Mouse (Mus musculus) cerebellum, postnatal 14 days (tissue): ENCODE data around the gene Ltbp2.

Source experiments
- DNase-seq, 2 experiments: peaks; one replicate each; pipeline ENCODE4 v3.0.0; 2021; ENCODE audit warnings: mixed read lengths in 2 of 2

The Ltbp2 gene

DNA sequence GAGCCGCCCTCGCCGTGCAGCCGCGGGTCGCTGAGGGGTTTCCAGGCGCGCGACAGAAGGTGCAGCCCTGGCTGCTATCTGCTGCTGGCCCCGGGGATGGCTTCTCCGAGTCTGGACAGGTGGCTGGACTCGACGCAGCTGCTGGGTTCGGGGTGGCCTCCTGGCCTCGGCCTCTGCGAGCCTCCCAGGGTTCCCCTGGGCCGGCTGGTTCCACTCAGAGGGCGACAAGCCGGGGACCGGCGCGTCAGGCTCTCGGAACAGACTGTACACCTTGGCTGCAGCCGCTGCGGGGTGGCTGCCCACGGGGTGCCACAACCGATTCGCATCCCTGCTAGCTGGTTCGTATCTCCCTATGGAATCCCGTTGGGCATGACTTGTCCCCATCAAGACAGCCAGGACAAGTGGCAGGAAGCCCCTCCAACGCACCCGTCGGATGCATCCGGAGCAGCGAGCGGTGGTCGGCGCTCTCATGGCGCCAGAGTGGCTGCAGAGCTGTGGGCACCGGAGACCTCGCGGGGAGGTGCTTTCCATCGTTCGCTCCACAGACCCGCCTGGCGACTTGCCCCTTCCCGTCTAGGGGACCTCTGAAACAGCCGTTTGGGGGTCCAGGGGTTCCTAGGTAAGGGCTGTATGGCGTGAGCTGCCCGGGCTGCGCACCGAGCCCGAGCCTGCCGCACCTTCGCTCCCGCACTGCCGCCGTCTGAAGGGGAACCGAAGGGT, 411 bp downstream of the Ltbp2 start:
- DNase-seq, result peak; percentile 59 to 63

DNA sequence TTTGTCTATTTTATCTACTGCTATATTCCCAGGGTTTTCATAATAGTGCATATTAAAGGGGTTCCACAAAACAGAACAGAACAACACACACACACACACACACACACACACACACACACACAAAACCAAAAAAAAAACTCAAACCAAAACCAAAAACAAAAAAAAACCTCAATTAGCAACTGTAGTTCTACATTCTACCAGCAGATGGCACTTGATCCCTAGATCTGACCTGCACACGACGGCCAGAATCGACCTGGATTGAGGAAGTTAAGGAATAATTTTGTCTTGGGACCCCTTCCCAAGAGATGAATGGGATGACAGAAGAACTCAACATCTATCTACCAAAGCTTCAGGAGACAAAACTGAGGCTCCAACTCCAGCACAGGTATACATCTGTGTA, 2.9 kb downstream of the Ltbp2 start:
- peak; percentile 55 to 68 for DNase-seq

GRCm38 (mm10) chr12:84872310-84872709, 4.0 kb downstream of the Ltbp2 start:
- DNase-seq, result no peak

GRCm38 (mm10) chr12:84865431-84865830, 10.9 kb downstream of the Ltbp2 start:
- DNase-seq, result no peak

DNA sequence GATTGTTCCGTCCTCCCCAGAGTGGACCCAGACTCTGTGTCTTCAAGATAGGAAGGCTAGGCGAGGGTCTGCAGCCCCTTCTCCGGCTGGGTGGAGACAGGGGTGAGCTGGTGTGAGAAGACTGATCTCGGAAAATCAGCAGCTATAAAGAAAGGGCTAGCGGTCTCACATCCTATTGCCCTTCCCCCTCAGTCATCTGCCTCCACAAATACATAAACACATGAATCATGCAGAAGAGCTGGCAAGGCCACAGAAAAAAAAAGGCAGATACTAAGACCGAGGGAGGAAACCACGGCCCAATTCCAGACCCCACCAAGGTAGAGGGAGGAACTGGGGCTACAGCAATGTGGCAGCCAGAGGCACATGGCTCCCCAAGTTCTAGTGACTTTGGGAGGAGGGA, 11.5 kb downstream of the Ltbp2 start:
- no peak for DNase-seq

- no peak for DNase-seq
Observed at GRCm38 (mm10) chr12:84863196-84863595, 13.1 kb downstream of the Ltbp2 start.

GRCm38 (mm10) chr12:84862136-84862910, 14.0 kb downstream of the Ltbp2 start:
- DNase-seq, result peak; percentile 78 to 79

DNA sequence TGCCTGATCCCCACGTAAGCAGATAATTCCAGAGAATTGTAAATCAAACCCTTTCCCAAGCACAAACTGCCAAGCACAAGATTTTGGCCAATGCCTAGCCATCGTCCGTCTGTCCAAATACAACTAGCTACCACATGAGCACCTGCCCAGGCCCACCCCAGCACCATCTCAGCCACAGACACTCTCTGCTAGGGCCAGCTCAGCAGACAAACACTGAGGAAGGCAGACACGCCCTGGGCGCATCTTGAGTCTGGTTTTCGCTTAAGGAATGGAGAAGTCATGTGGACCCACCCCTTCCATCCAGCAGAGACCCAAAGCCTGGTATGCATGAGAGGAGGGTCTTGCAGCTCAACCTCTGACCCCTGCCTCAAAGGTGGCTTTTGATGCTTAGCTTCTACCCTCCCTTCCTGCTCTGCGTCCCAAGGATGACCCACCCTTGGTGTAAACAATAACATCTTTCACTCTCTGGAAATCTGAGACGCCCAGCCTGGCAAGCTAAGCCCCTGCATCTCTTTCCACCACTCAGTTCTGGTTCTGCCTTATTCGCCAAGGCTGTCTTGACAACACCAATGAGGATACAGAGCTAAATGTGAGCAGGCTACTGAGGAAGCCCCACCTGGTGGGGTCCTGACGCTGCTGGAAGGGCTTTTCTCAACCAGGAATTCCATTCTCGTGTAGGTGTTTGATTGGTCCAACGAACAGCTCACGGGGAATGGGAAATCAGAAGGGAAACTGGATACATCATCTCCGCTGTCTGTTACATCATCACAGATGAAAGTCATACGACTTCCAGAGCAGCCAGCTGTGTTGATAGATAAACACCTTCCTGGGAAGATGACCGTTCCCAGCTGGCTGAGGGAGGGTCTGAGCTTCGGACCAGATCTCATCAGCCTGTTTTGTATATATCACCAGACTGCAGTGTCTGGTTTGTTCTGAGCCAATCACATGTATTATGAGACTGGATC, 17.9 kb downstream of the Ltbp2 start:
- no peak for DNase-seq

GRCm38 (mm10) chr12:84857706-84858105, 18.6 kb downstream of the Ltbp2 start:
- no peak for DNase-seq

DNA sequence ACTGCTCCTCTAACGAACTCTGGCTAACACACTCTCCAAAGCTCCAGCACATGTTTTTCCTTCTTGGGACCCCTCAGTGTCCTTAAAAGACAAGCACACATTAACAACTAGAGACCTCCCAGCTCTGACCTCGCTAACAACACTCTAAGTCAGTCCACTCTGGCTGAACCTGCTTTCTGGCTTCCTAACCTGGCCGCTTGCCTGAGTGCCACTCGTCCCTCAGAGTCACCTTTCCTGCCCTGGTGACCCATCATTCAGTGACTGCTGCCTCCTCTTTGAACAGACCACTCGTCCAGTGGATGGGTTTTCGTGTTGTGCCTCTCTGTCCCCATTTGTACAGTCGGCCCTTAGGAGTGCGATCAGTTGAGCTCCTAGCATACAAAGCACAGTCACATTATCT, 19.8 kb downstream of the Ltbp2 start:
- DNase-seq, result peak in 1 of 2 experiments; percentile 55

DNA sequence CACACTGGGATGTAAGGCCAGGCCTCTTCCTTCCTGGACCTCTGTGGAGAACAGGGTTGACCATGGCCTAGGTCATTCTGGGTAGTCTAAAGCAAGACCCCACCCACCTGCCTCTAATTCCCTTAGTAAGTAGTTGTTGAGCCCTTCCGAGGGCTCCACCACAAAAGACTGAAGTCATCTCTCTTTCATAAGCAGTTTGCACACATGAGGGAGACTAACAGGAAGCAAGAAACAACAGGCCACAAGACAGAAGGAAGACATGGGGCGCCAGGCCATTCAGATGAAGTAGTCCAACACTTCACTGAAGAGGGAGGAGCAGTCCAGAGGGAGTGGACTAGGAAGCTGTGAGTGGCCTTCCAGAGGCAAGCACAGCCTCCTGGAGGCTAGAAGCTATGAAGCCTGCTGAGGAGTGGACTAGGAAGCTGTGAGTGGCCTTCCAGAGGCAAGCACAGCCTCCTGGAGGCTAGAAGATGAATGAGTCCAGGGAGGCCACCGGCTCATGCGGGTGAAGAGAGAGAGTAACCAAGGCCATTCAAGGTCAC, 21.2 kb downstream of the Ltbp2 start:
- DNase-seq, result no peak

DNA sequence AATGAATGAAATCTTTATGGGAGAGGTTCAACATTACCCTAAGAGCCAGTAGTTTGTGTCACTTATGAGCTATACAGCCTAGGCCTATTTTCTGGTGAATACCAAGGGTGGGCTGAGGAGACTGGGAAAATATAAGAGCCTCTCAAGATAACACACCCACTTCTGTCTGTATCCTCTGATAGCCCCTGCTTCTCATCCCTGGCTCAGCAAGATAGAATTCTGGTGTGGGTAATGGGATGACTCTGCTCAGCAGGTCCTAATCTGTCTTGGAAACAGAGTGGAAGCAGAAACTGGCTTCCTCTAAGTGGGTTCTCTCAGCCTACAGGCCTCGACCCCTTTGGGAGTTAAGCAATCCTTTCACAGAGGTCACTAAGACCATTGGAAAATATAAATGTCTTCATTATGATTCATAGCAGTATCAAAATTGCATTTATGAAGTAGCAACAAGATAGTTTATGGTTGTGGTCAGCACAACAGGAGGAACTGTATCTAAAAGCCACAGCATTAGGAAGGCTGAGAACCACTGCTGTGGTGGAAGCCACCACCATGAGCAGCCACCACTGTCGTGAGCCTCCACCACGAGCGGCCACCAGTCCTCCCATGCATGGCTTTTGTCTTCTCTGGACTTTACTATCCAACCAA, 21.8 kb downstream of the Ltbp2 start:
- no peak for DNase-seq

GRCm38 (mm10) chr12:84851403-84852040, 24.8 kb downstream of the Ltbp2 start:
- no peak for DNase-seq

DNA sequence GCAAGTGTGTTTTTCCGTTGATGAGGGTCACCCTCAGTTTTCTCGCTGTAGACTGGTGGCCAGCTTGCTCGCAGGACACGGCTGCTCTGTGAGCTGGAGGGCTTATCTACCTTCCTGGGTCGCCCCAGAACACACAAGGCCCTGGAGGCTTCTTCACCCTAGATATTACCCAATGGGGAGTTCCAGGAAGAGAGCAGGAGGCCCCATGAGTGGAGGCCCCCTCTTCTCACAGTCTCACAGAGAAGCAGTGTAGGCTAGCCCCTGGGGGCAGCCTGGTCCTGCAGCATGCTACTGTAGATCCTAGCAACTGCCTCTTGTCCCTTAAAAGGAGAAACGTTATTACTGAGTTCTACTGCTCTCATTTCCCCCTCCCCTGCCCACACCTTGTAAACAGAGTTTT, 28.4 kb downstream of the Ltbp2 start:
- DNase-seq, result no peak

- no peak for DNase-seq
Observed at GRCm38 (mm10) chr12:84847480-84847879, 28.9 kb downstream of the Ltbp2 start.

- DNase-seq, result no peak
Observed at GRCm38 (mm10) chr12:84846594-84847014, 29.7 kb downstream of the Ltbp2 start.

DNA sequence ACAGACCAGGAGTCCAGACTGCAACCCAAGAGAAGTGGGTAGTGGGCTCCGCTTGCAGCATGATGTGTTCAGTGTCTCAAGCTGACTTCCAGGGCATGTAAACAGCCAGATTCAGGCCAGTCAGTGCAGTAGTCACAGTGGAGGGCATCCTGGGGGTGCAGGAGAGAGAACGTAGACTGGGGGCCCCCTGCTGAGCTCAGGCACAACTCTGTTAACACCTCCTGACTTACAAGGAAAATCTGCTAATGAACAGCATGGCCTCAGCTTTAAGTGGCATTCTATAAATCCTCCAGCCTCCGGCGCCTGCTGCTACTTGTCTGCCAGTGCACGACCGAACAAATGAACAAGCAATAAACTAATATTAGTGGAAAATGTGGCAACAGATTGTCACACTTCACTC, 33.6 kb downstream of the Ltbp2 start:
- DNase-seq, result peak; percentile 56 to 57

- peak; percentile 70 to 82 for DNase-seq
Observed at GRCm38 (mm10) chr12:84841158-84842140, 34.9 kb downstream of the Ltbp2 start.

- DNase-seq, result peak; percentile 35 to 59
Observed at GRCm38 (mm10) chr12:84840734-84841133, 35.6 kb downstream of the Ltbp2 start.

- DNase-seq, result peak in 1 of 2 experiments; percentile 34
Observed at GRCm38 (mm10) chr12:84839965-84840364, 36.4 kb downstream of the Ltbp2 start.
